Mouse (Mus musculus): ENCODE data around the gene Nwd1.

The Nwd1 gene

DNA sequence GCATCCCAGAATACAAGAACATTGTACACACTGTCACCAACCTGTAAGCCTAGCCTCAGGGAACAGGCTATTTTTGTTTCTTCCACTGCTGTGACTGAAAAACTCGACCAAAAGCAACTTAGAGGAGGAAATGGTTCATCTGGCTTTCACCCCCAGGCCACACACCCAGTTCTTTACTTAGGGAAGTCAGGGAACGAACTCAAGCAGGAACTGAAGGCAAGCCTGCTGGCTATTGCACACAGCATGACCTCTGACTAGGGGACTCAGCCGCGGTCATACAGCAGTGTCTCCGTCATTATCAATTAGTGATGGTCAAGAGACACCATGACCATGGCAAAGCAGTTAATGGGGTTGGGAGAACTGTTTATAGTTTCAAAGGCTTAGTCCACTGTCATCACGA lies 66.1 kb downstream of the Nwd1 start:
- no peak for DNase-seq (ENCODE audit: low spot score)

DNA sequence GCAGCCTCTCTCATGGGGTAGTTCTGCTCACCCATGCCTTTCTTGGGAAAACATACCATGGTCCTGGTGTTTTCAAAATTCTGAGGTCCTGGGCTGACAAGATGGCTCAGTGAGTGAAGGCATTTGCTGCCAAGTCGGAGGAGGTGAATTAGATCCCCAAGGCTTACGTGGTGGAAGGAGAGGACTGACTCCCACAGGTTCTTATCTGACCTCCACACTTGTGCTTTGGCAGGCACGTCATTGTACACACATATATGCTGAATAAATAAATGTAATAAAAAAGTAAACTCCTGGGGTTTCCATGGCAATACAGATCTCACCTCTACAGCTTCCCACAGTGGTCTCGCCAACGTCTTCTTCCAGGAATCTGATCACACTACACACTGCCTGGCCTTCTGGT lies 70.1 kb downstream of the Nwd1 start:
- DNase-seq (ENCODE audit: low spot score), result no peak

DNA sequence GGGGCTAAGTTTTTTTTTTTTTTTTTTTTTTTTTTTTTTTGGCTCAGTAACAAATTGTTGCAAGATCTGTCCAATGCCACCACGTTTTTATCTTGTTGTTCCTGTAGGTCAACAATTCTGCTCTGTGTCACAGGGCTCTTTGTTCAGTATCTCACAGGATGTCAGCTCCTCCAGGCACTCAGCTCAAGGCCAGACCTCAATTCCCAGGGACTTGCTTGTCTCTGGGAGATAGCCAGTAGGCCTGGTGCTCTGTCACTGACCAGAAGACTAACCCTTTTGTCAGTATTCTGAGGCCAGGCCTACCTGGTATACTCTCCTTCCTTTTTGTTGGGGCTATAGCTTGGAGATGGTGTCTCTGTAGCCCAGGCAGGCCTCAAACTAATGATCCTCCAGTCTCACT lies 74.0 kb downstream of the Nwd1 start:
- no peak for DNase-seq (ENCODE audit: low spot score)

DNA sequence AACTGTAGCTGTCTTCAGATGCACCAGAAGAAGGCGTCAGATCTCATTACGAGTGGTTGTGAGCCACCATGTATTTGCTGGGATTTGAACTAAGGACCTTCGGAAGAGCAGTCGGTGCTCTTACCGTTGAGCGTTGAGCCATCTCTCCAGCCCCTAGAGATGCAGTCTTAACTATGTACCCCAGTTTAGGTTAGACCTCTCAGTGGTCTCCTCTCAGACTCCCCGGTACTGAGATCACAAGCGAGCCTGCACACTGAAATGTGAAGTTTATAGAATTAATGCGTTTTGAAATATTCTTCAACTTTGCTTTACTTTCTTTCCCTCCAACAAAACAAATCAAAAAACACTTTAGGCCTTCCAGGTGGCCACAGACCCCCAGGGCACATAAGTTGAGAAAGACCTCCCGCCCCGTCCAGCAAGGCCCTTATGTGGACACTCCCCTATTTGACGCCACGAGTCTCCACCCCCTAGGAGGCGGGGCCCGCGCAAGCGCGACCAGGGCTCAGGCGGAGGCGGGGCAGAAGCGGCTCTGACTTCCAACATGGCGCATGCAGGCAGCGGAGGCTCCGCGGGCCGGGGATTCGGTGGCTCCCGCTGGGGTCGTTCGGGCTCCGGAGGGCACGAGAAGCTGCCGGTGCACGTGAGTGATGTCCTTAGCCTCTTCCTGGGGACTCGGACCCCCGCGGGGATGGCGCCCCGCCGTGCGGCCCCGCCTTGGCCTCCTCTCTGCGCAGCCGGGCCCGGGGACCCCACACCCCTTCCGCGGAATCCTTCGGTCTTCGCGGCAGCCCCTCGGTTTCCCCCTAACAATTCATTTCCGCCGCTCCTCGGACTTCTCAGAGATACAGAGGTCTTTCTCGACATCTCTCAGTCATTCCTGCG lies 76.5 kb downstream of the Nwd1 start, which contains the start of gene Sin3b:
TSS of gene Sin3b (plus strand) at position 517 of the 882 bp plus-strand sequence.
- DNase-seq (ENCODE audit: low spot score), result no peak

DNA sequence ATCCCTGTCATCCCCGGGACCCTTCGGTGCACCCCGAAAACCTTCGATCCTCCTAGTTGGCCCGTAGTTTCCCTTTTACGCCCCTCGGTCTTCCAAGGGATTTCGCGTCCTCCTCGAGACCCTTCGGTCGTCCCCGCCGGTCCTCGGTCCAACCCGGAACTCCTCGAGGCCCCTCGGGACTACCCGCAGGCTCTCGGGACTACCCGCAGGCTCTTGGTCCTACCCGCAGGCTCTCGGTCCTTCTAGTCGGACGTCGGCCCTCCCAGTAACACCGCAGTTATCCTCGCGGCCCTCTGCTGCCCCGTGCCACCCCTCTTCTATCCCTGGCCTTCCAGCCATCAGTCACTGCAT lies 77.1 kb downstream of the Nwd1 start:
- DNase-seq (ENCODE audit: low spot score), result no peak

DNA sequence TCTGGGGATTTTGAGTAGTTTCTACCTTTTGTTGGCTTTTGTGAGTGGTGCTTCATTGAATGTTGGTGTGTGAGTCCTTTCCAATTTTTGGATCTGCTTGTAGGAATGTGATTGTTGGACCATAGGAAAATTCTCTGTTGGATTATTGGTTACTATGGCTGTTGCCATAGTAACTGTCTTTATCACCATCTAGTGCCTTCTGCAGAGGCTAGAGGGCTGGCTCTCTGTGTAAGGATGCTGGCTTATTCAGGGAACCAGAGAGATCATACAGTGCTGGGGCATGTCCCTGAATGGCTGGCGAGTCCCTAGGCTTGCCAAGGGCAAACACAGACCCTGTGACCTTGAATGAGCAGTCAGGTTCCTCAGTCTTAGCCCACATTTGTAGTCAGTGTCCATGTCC lies 82.1 kb downstream of the Nwd1 start:
- no peak for DNase-seq (ENCODE audit: low spot score)

DNA sequence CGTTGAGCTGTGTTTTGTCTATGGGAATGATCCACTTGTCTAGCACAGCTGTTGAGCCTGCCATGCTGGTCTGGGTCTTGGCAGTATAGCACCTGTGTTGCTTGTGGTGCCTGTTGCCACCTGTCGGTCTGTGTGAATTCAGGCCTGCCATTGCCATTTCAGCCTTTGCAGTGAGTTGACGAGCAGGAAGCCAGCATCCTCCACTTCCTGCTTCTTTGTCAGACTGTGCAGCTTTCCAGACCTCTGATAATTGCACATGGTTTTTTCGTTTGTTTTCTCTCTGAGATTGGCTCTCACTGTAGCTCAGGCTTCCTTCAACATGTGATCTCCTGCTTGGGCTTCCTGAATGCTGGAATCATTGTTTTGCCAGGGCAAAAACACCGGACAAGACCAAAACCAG lies 88.5 kb downstream of the Nwd1 start:
- no peak for DNase-seq (ENCODE audit: low spot score)

DNA sequence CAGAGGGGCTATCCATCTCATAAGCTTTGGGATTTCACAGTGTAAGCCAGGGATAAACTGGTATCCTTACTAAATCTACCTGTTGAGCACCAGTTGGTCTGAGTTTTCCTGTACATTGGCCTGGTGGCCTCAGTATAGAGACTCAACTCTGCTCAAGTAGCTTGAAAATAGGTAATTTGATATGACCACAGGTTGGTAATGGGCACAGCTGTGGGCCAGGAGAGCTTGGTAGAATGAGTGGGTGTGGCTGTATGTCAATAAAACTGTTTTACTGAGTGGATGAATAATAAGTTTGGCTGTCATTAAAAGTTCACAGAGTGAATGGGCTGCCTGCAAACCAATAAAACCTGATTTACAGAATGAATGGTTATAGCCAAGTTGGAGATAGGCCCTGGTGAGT lies 90.4 kb downstream of the Nwd1 start:
- no peak for DNase-seq (ENCODE audit: low spot score)

DNA sequence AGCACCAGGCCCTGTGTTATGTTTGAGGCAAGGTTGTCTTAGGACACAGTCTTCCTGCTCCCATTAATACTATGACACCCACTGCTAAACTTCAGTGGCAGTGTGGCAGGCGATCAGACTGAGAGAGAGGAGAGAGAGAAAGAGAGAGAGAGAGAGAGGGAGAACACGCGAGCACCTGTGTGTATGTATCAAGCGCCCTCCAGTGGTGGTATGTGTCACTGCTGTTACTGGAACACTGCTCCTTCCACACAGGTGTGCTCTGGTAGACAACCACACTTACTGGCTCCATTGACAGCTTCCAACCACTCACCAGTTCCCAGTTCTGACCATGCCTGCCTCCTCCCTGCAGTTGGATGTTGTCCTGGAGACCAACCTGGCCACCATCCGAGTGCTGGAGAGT lies 99.5 kb downstream of the Nwd1 start:
- DNase-seq (ENCODE audit: low spot score), result no peak

DNA sequence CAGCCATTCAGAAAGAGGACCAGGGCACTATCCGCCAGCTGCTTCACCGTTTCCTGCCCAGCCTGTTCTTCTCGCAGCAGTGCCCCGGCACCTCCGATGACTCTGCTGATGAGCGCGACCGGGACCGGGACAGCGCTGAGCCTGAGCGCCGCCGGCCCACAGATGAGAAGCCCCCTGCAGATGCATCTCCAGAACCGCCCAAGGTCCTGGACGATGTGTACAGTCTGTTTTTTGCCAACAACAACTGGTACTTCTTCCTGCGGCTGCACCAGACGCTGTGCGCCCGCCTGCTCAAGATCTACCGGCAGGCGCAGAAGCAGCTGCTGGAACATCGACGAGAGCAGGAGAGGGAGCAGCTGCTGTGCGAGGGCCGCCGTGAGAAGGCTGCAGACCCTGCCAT lies 103.3 kb downstream of the Nwd1 start:
- no peak for DNase-seq (ENCODE audit: low spot score)

DNA sequence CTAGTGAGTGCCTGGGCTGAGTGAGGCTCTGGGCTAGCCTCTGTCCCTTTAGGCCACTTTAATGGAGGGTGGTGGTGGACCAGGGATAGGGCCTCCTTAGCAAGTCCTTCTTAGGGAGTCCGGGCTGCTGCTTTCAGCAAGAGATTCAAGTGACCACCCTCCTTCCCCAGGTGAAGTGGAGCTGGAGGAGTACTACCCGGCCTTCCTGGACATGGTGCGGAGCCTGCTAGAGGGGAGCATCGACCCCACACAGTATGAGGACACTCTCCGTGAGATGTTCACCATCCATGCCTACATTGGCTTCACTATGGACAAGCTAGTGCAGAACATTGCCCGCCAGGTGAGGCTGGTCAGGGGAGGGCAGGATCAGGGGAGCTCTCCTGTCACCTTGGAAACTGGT lies 103.8 kb downstream of the Nwd1 start:
- DNase-seq (ENCODE audit: low spot score), result no peak

DNA sequence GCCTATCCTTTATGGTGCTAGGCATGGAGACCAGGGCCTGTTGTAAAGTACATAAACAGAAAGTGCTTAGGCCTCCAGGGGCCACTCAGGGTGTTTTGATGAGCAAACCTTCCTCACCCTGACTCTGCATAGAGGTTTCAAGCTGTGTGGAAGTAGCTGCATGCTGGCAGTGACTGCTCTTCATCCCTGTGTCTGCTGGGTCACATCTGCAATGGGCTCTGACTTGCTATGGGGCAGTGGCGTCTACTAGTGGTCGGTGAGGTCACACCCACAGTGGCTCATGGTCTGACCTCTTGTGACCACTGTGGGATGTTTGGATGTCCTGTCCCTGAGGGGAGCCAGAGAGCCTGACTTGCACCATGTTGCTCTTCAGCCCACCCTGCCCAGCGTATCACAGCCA lies 104.6 kb downstream of the Nwd1 start:
- no peak for DNase-seq (ENCODE audit: low spot score)

DNA sequence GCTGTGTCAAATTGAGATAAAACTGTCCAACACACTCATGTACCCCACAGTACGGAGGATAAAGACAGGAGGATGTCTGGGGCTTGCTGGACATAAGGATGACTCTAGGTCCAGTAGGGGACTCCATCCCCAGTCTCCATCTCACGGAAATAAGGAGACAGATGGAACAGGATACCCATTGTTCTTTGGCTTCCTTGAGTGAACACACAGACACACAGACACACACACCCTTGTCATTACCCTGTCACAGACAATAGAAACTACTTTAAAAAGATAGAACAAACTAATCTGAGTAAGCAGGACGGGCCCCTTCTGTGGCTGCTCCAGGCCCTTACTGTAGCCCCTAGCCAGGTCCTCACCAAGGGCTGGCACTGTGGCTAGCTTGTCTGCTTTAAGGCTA lies 105.8 kb downstream of the Nwd1 start:
- DNase-seq (ENCODE audit: low spot score), result no peak

DNA sequence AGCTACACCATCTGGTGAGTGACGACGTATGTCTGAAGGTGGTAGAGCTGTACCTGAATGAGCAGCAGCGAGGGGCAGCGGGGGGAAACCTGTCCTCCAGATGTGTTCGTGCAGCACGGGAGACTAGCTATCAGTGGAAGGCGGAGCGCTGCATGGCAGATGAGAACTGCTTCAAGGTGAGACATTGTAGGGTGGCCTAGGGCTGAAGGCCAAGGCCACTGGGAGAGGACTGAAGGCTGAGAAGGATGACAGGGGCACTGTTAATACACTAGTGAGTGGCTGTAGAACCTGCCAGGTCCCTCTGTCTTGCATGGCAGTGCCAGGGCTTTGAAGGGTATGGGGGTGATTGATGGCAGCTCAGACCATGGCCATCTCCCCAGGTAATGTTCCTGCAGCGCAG lies 106.7 kb downstream of the Nwd1 start:
- DNase-seq (ENCODE audit: low spot score), result no peak

DNA sequence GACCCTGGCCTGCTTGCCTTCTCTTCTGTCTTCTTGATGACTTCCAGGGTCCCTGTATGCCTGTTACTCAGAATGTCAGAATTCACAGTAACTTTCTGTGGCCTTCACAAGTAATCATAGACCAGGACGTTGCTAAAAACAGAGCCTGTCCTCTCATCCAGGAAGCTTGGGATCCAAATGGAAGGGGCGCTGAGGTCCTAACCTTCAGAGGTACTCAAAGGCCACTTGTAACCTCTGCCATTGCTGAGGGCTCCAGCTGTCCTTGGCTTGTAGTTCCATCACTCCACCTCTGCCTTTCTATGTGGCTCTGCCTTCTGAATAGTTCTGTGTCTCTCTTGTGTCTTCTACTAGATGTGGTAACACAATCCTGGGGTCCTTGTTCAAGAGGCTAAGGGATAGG lies 107.3 kb downstream of the Nwd1 start:
- DNase-seq (ENCODE audit: low spot score), result no peak

DNA sequence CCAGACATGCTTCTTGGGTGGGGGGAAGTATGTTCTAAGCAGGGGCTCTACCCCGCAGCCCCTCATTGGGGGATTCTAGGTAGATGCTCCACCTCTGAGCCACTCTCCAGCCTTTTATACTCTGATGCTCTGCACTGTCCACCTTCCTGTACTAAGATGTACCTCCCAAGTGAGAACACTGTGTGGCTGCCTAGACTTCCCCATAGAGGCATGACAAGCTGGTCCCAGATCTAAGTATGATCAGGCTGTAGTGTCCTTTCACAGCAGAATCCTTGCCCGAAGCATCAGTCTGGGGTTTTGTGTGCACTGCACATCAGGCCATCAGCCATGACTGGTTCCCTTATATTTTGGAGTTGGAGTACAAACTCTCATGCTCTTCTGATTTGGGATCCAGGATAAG lies 109.5 kb downstream of the Nwd1 start:
- DNase-seq (ENCODE audit: low spot score), result no peak

DNA sequence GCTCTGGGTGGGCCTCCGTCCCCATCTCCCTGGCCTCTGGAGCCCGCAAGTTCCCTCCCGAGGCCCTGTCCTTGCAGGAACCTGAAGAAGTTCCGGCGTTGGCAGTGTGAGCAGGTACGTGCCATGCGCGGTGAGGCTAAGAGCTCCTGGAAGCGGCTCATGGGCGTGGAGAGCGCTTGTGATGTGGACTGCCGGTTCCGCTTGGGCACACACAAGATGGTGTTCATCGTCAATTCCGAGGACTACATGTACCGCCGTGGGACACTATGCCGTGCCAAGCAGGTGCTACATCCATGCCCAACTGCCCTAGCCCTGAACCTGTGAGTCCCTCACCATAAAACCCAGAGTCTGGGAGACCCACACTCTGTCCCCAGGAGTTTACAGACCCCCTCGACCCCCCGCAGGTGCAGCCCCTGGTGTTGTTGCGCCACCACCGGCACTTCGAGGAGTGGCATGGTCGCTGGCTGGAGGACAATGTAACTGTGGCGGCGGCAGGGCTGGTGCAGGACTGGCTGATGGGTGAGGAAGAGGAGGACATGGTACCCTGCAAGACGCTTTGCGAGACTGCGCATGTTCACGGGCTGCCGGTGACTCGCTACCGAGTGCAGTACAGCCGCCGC lies 110.4 kb downstream of the Nwd1 start:
- no peak for DNase-seq (ENCODE audit: low spot score)

DNA sequence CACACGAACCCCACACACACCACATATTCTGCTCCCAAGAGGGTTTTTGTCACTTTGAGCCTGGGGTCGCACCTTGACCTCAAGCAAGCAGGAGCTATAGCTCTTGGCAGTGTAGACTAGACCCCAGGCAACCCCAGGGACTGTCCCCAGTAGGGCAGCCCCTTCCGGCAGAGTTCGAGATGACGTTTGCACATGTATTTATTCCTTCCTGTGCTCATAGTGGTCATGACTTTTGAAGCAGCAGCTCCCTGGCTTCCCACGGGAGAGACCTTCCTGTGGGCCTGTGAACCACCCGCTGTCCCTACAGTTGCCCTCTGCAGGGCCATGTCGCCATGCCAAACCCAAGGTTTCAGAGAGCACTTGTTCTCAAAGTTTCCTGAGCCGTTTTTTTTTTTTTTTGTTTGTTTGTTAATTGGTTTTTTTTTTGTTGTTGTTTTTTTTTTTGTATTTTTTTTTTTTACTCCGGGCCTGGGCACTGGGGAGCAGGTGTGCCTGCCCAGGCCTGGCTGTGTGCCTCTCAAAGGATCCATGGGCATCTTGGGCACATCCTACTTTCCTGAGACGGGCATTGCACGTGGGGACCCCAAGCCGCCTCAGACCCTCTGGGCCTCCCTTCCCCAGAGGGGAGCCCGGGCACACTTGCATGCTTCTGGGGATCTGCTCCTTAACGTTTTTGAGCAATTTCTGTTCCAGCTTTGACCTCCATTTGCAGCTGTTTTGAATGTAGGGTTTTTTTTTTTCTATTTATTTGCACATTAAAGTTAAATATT lies 111.1 kb downstream of the Nwd1 start:
- no peak for DNase-seq (ENCODE audit: low spot score)

DNA sequence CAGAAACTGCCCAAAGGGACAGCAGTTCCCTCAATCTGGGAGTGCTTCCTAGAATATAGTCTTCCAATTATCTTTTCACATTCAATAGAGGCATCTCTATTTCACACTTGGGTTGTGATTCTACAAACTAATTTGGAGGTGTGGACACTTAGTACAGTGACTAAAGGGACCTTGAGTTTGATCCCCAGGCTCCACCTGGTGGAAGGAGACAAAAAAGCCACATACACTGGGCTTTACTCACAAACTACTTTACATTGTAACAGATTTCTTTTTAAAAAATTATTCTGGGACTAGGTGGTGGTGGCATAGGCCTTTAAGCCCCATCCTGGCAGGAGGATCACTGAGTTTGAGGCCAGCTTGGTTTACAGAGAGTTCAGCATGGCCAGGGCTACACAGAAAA lies 111.8 kb downstream of the Nwd1 start:
- DNase-seq (ENCODE audit: low spot score), result no peak

DNA sequence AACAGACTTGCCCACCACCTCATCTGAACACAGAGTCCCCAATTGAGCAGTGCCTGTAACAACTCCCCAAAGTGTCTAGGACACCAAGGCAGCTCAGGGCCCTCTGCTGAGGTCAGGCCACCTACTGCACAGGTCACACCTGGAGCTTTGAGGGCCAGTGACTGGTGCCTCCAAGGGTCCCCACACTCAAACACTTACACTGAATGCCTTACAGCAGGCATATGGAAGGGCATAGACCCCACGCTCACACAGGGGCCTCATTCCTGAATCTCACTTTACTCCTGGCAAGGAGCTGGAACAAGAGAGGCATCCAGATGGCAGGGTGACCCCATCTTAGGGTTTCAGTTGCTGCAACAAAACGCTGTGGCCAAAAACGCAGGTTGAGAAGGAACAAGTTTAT lies 113.7 kb downstream of the Nwd1 start:
- DNase-seq (ENCODE audit: low spot score), result no peak

DNA sequence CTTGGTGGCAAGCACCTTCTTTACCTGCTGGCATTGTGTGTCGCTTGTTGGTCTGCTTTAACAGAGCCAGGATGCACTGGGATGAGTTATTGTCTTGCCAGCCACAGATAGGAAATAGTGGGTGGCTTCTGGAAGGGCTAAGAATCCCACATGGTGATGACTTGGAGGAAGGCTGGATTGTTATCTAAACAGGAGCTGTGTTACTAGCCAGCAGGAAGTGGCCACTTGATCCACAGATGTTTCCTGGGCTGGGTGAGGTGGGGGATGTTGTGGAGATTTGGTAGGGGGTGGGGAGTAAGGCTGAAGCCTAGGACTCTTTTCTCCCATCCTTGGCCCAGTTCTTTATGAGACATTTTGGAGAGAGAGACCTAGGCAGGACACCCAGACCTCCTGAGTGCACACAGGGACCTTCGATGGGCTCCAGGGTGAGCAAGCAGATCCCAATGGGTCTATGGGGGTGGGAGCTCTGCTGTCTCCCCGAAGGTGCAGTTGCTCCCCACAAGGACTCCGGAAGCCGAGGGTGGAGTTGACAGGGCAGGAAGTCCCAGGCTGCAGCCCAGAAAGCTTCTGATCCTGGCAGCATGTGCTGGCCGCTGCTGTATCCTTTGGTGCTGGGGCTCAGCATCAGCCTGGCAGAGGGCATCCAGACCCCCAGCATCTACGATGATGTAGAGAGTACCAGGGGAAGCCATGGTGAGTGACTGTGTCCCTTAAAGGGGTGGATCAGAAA lies 115.0 kb downstream of the Nwd1 start, which contains the start of gene F2rl3:
TSS of gene F2rl3 (plus strand) at position 559 of the 730 bp plus-strand sequence.
- DNase-seq (ENCODE audit: low spot score), result no peak

DNA sequence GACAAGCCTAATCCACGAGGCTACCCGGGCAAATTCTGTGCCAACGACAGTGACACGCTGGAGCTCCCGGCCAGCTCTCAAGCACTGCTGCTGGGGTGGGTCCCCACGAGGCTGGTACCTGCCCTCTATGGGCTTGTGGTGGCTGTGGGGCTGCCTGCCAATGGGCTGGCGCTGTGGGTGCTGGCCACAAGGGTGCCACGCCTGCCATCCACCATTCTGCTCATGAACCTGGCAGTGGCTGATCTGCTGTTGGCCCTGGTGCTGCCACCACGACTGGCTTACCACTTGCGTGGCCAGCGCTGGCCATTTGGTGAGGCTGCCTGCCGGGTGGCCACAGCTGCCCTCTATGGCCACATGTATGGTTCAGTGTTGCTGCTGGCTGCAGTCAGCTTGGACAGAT lies 115.8 kb downstream of the Nwd1 start:
- DNase-seq (ENCODE audit: low spot score), result no peak
